Mouse (Mus musculus): ENCODE data around the gene Tekt3. TPM values are rescaled to one million over a fixed set of nuclear protein-coding genes. Genes with fewer than 3 reads are reported as not detected.

The Tekt3 gene
- polyA plus RNA-seq, 1 experiment: not detected

GRCm38 (mm10) chr11:63136205-63136604 lies 74.8 kb downstream of the Tekt3 start:
- Histone ChIP-seq H3K4me1 (peaks cover 12% of the 10 kb centered on the region), H3K9me3 (no peaks in the 10 kb centered on the region), H3K4me3 (replicated peaks) (no peak overlapping the region), H3K27me3 (replicated peaks) (peaks cover 51% of the 10 kb centered on the region), H3K36me3 (replicated peaks; ENCODE audit: low read length) (no peaks in the 10 kb centered on the region)
- no peak for TF ChIP-seq FLI1 (IDR thresholded peaks at IDR 0.05; ENCODE audit: low read length)
- no peak for TF ChIP-seq GATA1 (IDR thresholded peaks at IDR 0.05; ENCODE audit: borderline replicate concordance, low read length)

GRCm38 (mm10) chr11:63136836-63137416 lies 75.5 kb downstream of the Tekt3 start:
- Histone ChIP-seq H3K36me3 (replicated peaks; ENCODE audit: low read length) (no peaks in the 10 kb centered on the region), H3K9me3 (no peaks in the 10 kb centered on the region), H3K27me3 (replicated peaks) (peaks cover 49% of the 10 kb centered on the region), H3K4me1 (peaks cover 12% of the 10 kb centered on the region), H3K4me3 (replicated peaks) (no peak overlapping the region)
- TF ChIP-seq GATA1 (IDR thresholded peaks at IDR 0.05; ENCODE audit: borderline replicate concordance, low read length) (no peak), FLI1 (IDR thresholded peaks at IDR 0.05; ENCODE audit: low read length) (no peak)

DNA sequence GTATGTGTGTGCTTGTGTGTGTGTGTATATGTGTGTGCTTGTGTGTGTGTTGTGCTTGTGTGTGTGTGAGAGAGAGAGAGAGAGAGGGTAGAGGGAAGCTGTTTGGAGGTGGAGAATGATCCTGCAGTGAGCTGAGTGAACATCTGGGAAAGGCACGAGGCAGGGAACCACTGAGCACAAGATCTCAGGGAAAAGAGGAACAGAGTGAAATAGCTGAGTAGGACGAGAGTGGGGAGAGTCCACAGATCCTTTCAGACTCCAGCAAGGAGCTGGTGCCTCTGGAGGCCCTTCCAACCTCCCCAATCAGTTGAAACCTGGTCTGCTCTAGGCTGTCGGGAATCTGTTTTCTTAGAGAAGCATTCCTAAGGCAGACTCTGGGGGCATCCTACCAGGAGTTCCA lies 77.3 kb downstream of the Tekt3 start:
- Histone ChIP-seq H3K36me3 (replicated peaks; ENCODE audit: low read length) (no peaks in the 10 kb centered on the region), H3K27me3 (replicated peaks) (peaks cover 35% of the 10 kb centered on the region), H3K9me3 (no peaks in the 10 kb centered on the region), H3K4me3 (replicated peaks) (no peak overlapping the region), H3K4me1 (peaks cover 5% of the 10 kb centered on the region; the same call in 1 of the 2 replicates)
- TF ChIP-seq GATA1 (IDR thresholded peaks at IDR 0.05; ENCODE audit: borderline replicate concordance, low read length) (no peak), FLI1 (IDR thresholded peaks at IDR 0.05; ENCODE audit: low read length) (no peak)

GRCm38 (mm10) chr11:63142311-63142710 lies 80.9 kb downstream of the Tekt3 start:
- no peaks in the 10 kb centered on the region for H3K4me1 ChIP-seq
- H3K27me3 ChIP-seq (replicated peaks): peaks cover 14% of the 10 kb centered on the region
- H3K36me3 ChIP-seq (replicated peaks; ENCODE audit: low read length): no peaks in the 10 kb centered on the region
- H3K9me3 ChIP-seq: no peaks in the 10 kb centered on the region
- no peak overlapping the region for H3K4me3 ChIP-seq (replicated peaks)
- no peak for TF ChIP-seq FLI1 (IDR thresholded peaks at IDR 0.05; ENCODE audit: low read length)
- no peak for TF ChIP-seq GATA1 (IDR thresholded peaks at IDR 0.05; ENCODE audit: borderline replicate concordance, low read length)

- Histone ChIP-seq H3K4me1 (no peaks in the 10 kb centered on the region), H3K9me3 (no peaks in the 10 kb centered on the region), H3K27me3 (replicated peaks) (peaks cover 12% of the 10 kb centered on the region), H3K4me3 (replicated peaks) (no peak overlapping the region), H3K36me3 (replicated peaks; ENCODE audit: low read length) (no peaks in the 10 kb centered on the region)
- TF ChIP-seq FLI1 (IDR thresholded peaks at IDR 0.05; ENCODE audit: low read length): no peak
- no peak for TF ChIP-seq GATA1 (IDR thresholded peaks at IDR 0.05; ENCODE audit: borderline replicate concordance, low read length)
Measured at GRCm38 (mm10) chr11:63142816-63143215, 81.4 kb downstream of the Tekt3 start.

GRCm38 (mm10) chr11:63143486-63143885 lies 82.0 kb downstream of the Tekt3 start:
- H3K36me3 ChIP-seq (replicated peaks; ENCODE audit: low read length): no peaks in the 10 kb centered on the region
- no peak overlapping the region for H3K4me3 ChIP-seq (replicated peaks)
- TF ChIP-seq GATA1 (IDR thresholded peaks at IDR 0.05; ENCODE audit: borderline replicate concordance, low read length) (no peak), FLI1 (IDR thresholded peaks at IDR 0.05; ENCODE audit: low read length) (no peak)
- no peaks in the 10 kb centered on the region for H3K9me3 ChIP-seq
- no peaks in the 10 kb centered on the region for H3K4me1 ChIP-seq
- H3K27me3 ChIP-seq (replicated peaks): peaks cover 11% of the 10 kb centered on the region

Other genes starting within 250 kb of the Tekt3 start
- gene Trim16, start 241.4 kb upstream of the Tekt3 start, polyA plus RNA-seq (2012; ENCODE audit: insufficient read depth, low replicate concordance): 0.47 and 3.6 TPM in 2 replicates
- 0.36 TPM in 1 of 2 replicates, not detected in the other for gene Fbxw10, start 214.6 kb upstream of the Tekt3 start, polyA plus RNA-seq (2012; ENCODE audit: insufficient read depth, low replicate concordance)
- 2.0 TPM in 1 of 2 replicates, not detected in the other for gene Tvp23b, start 182.2 kb upstream of the Tekt3 start, polyA plus RNA-seq (2012; ENCODE audit: insufficient read depth, low replicate concordance)
- not detected in 2 replicates for gene Cdrt4, start 110.5 kb upstream of the Tekt3 start, polyA plus RNA-seq (2012; ENCODE audit: insufficient read depth, low replicate concordance)
- gene Pmp22, start 67.3 kb downstream of the Tekt3 start, polyA plus RNA-seq (2012; ENCODE audit: insufficient read depth, low replicate concordance): 9.8 and 32.4 TPM in 2 replicates

All from megakaryocyte, embryonic 14.5 days (primary cell).